Mouse (Mus musculus): Measurements from ENCODE around the gene Zfp784.

Gene Zfp784

GRCm38 (mm10) chr7:5057381-5057780, 19.1 kb upstream of the Zfp784 start:
- DNase-seq = no peak

- no peak for DNase-seq
Measured at GRCm38 (mm10) chr7:5056651-5057263, 18.5 kb upstream of the Zfp784 start.

GRCm38 (mm10) chr7:5053456-5054179, 15.4 kb upstream of the Zfp784 start:
- no peak for DNase-seq

GRCm38 (mm10) chr7:5052931-5053343, 14.7 kb upstream of the Zfp784 start:
- no peak for DNase-seq

GRCm38 (mm10) chr7:5052438-5052837, 14.2 kb upstream of the Zfp784 start:
- no peak for DNase-seq

GRCm38 (mm10) chr7:5051193-5052192, 13.2 kb upstream of the Zfp784 start, which contains the start of gene Zfp580:
TSS of gene Zfp580 (plus strand) at chr7:5051538.
- DNase-seq = peak; percentile 68

GRCm38 (mm10) chr7:5047313-5047712, 9.1 kb upstream of the Zfp784 start:
- DNase-seq = no peak

- no peak for DNase-seq
Measured at GRCm38 (mm10) chr7:5046112-5046511, 7.9 kb upstream of the Zfp784 start.

GRCm38 (mm10) chr7:5044981-5045380, 6.7 kb upstream of the Zfp784 start:
- no peak for DNase-seq

- DNase-seq = no peak
Measured at GRCm38 (mm10) chr7:5038940-5039339, 694 bp upstream of the Zfp784 start.

GRCm38 (mm10) chr7:5037467-5037866, 779 bp downstream of the Zfp784 start:
- no peak for DNase-seq

- no peak for DNase-seq
Measured at GRCm38 (mm10) chr7:5037026-5037425, 1.2 kb downstream of the Zfp784 start.

GRCm38 (mm10) chr7:5036136-5036535, 2.1 kb downstream of the Zfp784 start:
- no peak for DNase-seq

GRCm38 (mm10) chr7:5035628-5036027, 2.6 kb downstream of the Zfp784 start:
- no peak for DNase-seq

GRCm38 (mm10) chr7:5033818-5034217, 4.4 kb downstream of the Zfp784 start, which contains the start of gene 4632433K11Rik:
TSS of gene 4632433K11Rik (plus strand) at chr7:5034118.
- DNase-seq = no peak

- DNase-seq = no peak
Measured at GRCm38 (mm10) chr7:5031496-5031895, 6.8 kb downstream of the Zfp784 start.

- no peak for DNase-seq
Measured at GRCm38 (mm10) chr7:5030554-5031275, 7.5 kb downstream of the Zfp784 start.

- DNase-seq = no peak
Measured at GRCm38 (mm10) chr7:5029946-5030345, 8.3 kb downstream of the Zfp784 start.

GRCm38 (mm10) chr7:5029543-5029942, 8.7 kb downstream of the Zfp784 start:
- no peak for DNase-seq

GRCm38 (mm10) chr7:5021197-5021596, 17.0 kb downstream of the Zfp784 start:
- no peak for DNase-seq

GRCm38 (mm10) chr7:5020685-5021084, 17.6 kb downstream of the Zfp784 start:
- no peak for DNase-seq

- DNase-seq = peak; percentile 99
Measured at GRCm38 (mm10) chr7:5020000-5020681, 18.1 kb downstream of the Zfp784 start, which contains the start of the genes Zfp865 and Ccdc106. TSS of gene Zfp865 (plus strand) at chr7:5020376. TSS of gene Ccdc106 (plus strand) at chr7:5020553.

All from kidney, adult 11 months (tissue).